Mouse (Mus musculus): Measurements from ENCODE around the gene Cacna1g. TPM values are rescaled to one million over a fixed set of nuclear protein-coding genes. Genes with fewer than 3 reads are reported as not detected.

The Cacna1g gene
- 2.4 and 2.6 TPM in 2 replicates for polyA plus RNA-seq (2015; fragmentation: Nextera tagmentation; extraction: Ambion mirVana)

GRCm38 (mm10) chr11:94473707-94474543 is at the start of gene Cacna1g:
Gene Cacna1g (minus strand): TSS chr11:94474198.

GRCm38 (mm10) chr11:94521219-94521843 is 47.3 kb upstream of the Cacna1g start, which contains the start of gene Mycbpap:
Gene Mycbpap (minus strand): TSS chr11:94521742.

GRCm38 (mm10) chr11:94499661-94500152 is 25.7 kb upstream of the Cacna1g start, which contains the start of gene Epn3:
Gene Epn3 (minus strand): TSS chr11:94499974.

GRCm38 (mm10) chr11:94486001-94486400 is 12.0 kb upstream of the Cacna1g start, which contains the start of gene Spata20:
Gene Spata20 (minus strand): TSS chr11:94486179.

GRCm38 (mm10) chr11:94392672-94393109 is 81.3 kb downstream of the Cacna1g start, which contains the start of gene Abcc3:
Gene Abcc3 (minus strand): TSS chr11:94392997.

Other genes starting within 250 kb of the Cacna1g start
- gene Wfikkn2, start 228.2 kb downstream of the Cacna1g start, polyA plus RNA-seq (2015; fragmentation: Nextera tagmentation; extraction: Ambion mirVana): 3.5 and 4.2 TPM in 2 replicates
- not detected in 2 replicates for gene Gm21885, start 192.3 kb downstream of the Cacna1g start, polyA plus RNA-seq (2015; fragmentation: Nextera tagmentation; extraction: Ambion mirVana)
- 47.1 and 50.8 TPM in 2 replicates for gene Luc7l3, start 152.2 kb downstream of the Cacna1g start, polyA plus RNA-seq (2015; fragmentation: Nextera tagmentation; extraction: Ambion mirVana)
- gene Ankrd40, start 146.2 kb downstream of the Cacna1g start, polyA plus RNA-seq (2015; fragmentation: Nextera tagmentation; extraction: Ambion mirVana): 40.7 and 42.7 TPM in 2 replicates
- gene Abcc3, start 81.2 kb downstream of the Cacna1g start, polyA plus RNA-seq (2015; fragmentation: Nextera tagmentation; extraction: Ambion mirVana): 0.42 and 0.95 TPM in 2 replicates
- gene Spata20, start 12.0 kb upstream of the Cacna1g start, polyA plus RNA-seq (2015; fragmentation: Nextera tagmentation; extraction: Ambion mirVana): not detected in 2 replicates
- 0.55 and 1.5 TPM in 2 replicates for gene Epn3, start 25.8 kb upstream of the Cacna1g start, polyA plus RNA-seq (2015; fragmentation: Nextera tagmentation; extraction: Ambion mirVana)
- gene Mycbpap, start 47.5 kb upstream of the Cacna1g start, polyA plus RNA-seq (2015; fragmentation: Nextera tagmentation; extraction: Ambion mirVana): 0.06 and 0.12 TPM in 2 replicates
- 2.3 and 2.5 TPM in 2 replicates for gene Rsad1, start 75.1 kb upstream of the Cacna1g start, polyA plus RNA-seq (2015; fragmentation: Nextera tagmentation; extraction: Ambion mirVana)
- 0.17 and 5.2 TPM in 2 replicates for gene Chad, start 90.8 kb upstream of the Cacna1g start, polyA plus RNA-seq (2015; fragmentation: Nextera tagmentation; extraction: Ambion mirVana)
- 1.9 and 2.2 TPM in 2 replicates for gene Acsf2, start 127.7 kb upstream of the Cacna1g start, polyA plus RNA-seq (2015; fragmentation: Nextera tagmentation; extraction: Ambion mirVana)
- gene Lrrc59, start 155.6 kb upstream of the Cacna1g start, polyA plus RNA-seq (2015; fragmentation: Nextera tagmentation; extraction: Ambion mirVana): 47.9 and 71.0 TPM in 2 replicates
- 116 and 125 TPM in 2 replicates for gene Mrpl27, start 179.6 kb upstream of the Cacna1g start, polyA plus RNA-seq (2015; fragmentation: Nextera tagmentation; extraction: Ambion mirVana)
- 1.9 and 2.4 TPM in 2 replicates for gene Eme1, start 179.8 kb upstream of the Cacna1g start, polyA plus RNA-seq (2015; fragmentation: Nextera tagmentation; extraction: Ambion mirVana)
- 7.1 and 8.7 TPM in 2 replicates for gene Xylt2, start 203.3 kb upstream of the Cacna1g start, polyA plus RNA-seq (2015; fragmentation: Nextera tagmentation; extraction: Ambion mirVana)
- not detected in 2 replicates for gene Gm11541, start 230.3 kb upstream of the Cacna1g start, polyA plus RNA-seq (2015; fragmentation: Nextera tagmentation; extraction: Ambion mirVana)